Mouse (Mus musculus): ENCODE data around the gene Abca6.

The Abca6 gene

GRCm38 (mm10) chr11:110196561-110197306 is 54.8 kb downstream of the Abca6 start:
- in situ Hi-C loops (cut with MboI), result no loop called here

GRCm38 (mm10) chr11:110195310-110195709 is 56.3 kb downstream of the Abca6 start:
- in situ Hi-C loops (cut with MboI), result no loop called here

GRCm38 (mm10) chr11:110171212-110171611 is 80.4 kb downstream of the Abca6 start:
- in situ Hi-C loops (cut with MboI), result no loop called here

- in situ Hi-C loops (cut with MboI), result no loop called here
Observed at GRCm38 (mm10) chr11:110167459-110168251, 83.9 kb downstream of the Abca6 start, which contains the start of gene Abca9. TSS of gene Abca9 (minus strand) at chr11:110168196.

- in situ Hi-C loops (cut with MboI), result no loop called here
Observed at GRCm38 (mm10) chr11:110165822-110166221, 85.8 kb downstream of the Abca6 start.

- in situ Hi-C loops (cut with MboI), result no loop called here
Observed at GRCm38 (mm10) chr11:110165409-110165808, 86.2 kb downstream of the Abca6 start.

- in situ Hi-C loops (cut with MboI), result no loop called here
Observed at GRCm38 (mm10) chr11:110157059-110157458, 94.5 kb downstream of the Abca6 start.

GRCm38 (mm10) chr11:110155985-110156384 is 95.6 kb downstream of the Abca6 start:
- in situ Hi-C loops (cut with MboI), result no loop called here

GRCm38 (mm10) chr11:110147640-110148039 is 103.9 kb downstream of the Abca6 start:
- in situ Hi-C loops (cut with MboI), result no loop called here

GRCm38 (mm10) chr11:110145421-110145820 is 106.2 kb downstream of the Abca6 start:
- in situ Hi-C loops (cut with MboI), result no loop called here

GRCm38 (mm10) chr11:110130760-110131159 is 120.8 kb downstream of the Abca6 start:
- in situ Hi-C loops (cut with MboI), result no loop called here
